Mouse (Mus musculus): ENCODE data around the gene Pcbd2. TPM values are rescaled to one million over a fixed set of nuclear protein-coding genes. Genes with fewer than 3 reads are reported as not detected.
"Not testable (repeated sequence)": the region's sequence is repeated elsewhere in the genome, so short reads cannot be mapped to it uniquely, and the experiment has no call there.

Gene Pcbd2
- 22.1 and 30.1 TPM in 2 replicates for polyA plus RNA-seq (2012; rRNA removed)

DNA sequence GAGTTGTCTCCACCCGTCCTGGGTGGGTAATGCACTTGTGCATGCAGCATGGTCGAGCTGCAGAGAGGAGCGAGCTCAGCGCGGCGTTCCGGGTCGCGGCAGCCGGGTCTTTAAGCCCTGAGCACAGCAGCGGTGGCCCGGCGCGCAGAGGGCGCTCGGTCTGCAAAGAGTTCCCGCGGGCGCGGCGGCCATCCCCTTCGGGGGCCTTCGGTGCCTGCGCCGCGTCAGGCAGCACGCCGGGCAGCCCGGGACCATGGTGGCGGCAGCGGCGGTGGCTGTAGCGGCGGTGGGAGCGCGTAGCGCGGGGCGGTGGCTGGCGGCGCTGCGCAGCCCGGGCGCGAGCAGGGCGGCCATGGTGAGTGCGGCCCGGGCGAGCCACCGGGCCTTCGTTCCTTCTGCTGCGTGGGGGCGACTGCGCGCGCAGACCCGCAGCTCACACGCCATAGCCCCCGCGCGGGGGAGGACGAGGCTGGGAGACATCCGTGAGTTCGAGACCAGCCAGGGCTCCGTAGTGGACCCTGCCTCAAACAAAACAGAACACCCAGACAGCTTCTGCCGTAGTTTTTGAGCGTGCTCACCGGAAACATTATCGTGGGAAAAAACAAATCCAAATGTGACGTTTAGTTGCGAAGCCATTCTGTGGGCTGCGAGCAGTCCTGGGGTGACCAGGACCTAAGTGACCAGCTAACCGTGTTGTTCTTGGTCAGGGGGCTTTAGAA lies at the start of gene Pcbd2:
Gene Pcbd2 (plus strand): TSS at position 249 of the 719 bp plus-strand sequence.
- no peak for DNase-seq (ENCODE audit: low read depth)

GRCm38 (mm10) chr13:55682201-55682600 lies 45.0 kb upstream of the Pcbd2 start:
- DNase-seq (ENCODE audit: low read depth), result no peak

- DNase-seq (ENCODE audit: low read depth), result no peak
These were observed 43.6 kb upstream of the Pcbd2 start for GRCm38 (mm10) chr13:55683581-55683980.

- DNase-seq (ENCODE audit: low read depth), result no peak
These were observed 41.0 kb upstream of the Pcbd2 start for GRCm38 (mm10) chr13:55686107-55686633.

DNA sequence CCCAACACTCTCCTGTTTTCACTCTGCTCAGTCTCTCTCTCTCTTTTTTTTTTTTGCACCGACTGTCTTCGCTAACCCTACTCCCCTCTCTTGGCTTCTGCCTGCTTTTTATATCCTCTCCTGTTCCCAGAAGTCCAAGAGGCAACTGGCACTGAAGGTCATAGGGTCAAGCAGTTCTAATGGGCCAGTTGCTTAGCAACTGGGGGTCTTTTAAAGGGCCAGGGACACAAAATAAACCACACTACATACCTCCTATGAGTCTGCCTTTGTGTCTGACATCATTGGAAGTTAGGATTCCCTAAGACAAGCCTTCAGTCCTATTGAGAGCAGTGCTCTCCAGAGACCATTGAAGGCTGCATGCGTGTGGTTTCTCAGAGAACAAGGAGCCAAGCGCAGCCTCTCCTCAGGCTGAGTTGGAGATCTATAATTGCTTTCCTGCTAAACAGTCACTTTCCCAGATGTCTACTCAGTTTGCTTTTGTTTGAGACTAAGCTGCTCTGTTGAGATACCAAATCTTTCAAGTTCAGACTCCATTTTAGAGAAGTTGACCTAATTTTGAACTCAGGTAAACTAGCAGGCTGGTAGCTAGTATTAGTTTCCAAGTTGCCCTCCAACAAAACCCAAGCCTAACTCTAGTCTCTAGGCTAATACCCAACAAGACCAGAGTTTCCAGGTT lies 39.1 kb upstream of the Pcbd2 start:
- no peak for DNase-seq (ENCODE audit: low read depth)

GRCm38 (mm10) chr13:55692535-55693242 lies 34.5 kb upstream of the Pcbd2 start, which contains the start of gene B230219D22Rik:
TSS of gene B230219D22Rik (plus strand) at chr13:55693124.
- peak; percentile 23 for DNase-seq (ENCODE audit: low read depth)

GRCm38 (mm10) chr13:55693243-55693721 lies 33.9 kb upstream of the Pcbd2 start:
- no peak for DNase-seq (ENCODE audit: low read depth)

- DNase-seq (ENCODE audit: low read depth), result peak; percentile 30
These were observed 33.1 kb upstream of the Pcbd2 start for GRCm38 (mm10) chr13:55694110-55694509.

- DNase-seq (ENCODE audit: low read depth), result not testable (repeated sequence)
These were observed 31.2 kb upstream of the Pcbd2 start for GRCm38 (mm10) chr13:55695989-55696388.

DNA sequence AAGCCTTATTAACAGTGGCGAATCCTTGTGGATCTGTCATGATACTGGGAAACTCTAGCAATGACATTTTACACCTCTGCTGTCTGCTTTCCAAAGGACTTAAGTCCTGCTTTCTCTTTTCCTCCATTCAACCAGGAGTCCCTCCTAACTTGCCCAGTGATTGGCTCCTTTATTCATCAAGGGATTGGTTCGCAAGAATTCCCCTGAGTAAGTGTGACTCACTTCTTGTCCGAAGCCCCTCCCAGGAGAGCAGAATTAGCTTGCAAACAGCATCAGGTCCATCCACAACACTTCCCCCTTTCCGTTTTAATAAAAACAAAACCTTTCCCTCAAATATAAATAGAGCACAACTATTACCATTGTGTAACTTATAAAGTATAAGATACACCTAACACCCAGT lies 22.9 kb upstream of the Pcbd2 start:
- no peak for DNase-seq (ENCODE audit: low read depth)

DNA sequence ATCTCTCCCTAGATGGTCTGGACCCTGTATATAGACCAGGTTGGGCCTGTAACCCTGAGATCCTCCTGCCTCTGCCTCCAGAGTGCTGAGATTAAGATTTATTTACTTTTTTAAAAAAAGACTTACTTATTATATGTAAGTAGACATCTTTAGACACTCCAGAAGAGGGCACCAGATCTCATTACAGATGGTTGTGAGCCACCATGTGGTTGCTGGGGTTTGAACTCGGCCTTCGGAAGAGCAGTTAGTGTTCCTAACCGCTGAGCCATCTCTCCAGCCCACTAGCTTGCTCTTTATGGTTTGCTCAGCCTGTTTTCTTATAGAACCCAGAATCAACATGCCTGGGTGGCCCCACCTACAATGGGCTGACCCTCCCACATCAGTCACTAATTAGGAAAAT lies 14.3 kb upstream of the Pcbd2 start:
- DNase-seq (ENCODE audit: low read depth), result no peak

GRCm38 (mm10) chr13:55714501-55715166 lies 12.5 kb upstream of the Pcbd2 start, which contains the start of gene Txndc15:
TSS of gene Txndc15 (plus strand) at chr13:55714650.
- no peak for DNase-seq (ENCODE audit: low read depth)

DNA sequence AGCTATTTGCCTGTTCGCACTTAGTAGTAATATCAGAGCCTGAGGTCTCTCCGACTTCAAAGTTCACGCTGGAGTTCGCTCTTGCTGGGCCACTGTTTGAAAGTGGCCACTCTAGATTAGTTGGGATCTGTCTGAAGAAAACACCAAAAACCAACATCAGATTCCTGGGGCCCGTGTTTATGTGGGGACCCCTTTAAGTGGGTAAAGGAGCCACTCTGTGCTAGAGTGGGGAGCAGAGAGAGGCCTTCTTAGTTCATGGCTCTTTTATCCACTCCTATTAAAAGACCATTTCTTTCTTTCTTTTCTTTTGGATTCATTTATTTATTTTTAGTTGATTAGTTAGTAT lies 12.0 kb upstream of the Pcbd2 start:
- DNase-seq (ENCODE audit: low read depth), result no peak

DNA sequence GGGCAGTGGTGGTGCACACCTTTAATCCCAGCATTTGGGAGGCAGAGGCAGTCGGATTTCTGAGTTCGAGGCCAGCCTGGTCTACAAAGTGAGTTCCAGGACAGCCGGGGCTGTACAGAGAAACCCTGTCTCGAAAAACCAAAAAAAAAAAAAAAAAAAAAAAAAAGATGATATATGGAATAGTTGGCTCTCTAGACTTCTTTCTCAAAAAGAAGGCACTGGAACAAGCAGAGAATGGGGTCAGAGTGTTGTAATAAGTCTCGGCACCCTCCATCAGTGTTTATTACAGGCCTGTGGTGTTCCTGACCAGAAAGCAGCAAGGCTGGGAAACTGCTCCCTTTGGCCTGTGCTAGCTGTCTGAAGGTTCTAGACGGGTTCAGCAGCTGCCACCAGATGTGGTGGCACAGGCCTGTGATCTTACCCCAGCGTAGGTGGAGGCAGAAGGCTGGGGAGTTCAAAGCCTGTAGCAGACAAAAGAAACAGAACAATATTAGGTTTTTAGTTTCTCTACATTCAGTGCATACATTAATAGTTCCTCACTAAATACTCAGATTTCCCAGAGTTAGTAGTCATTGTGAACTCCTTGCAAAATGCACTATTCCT lies 11.2 kb upstream of the Pcbd2 start:
- no peak for DNase-seq (ENCODE audit: low read depth)

- DNase-seq (ENCODE audit: low read depth), result no peak
These were observed 5.7 kb upstream of the Pcbd2 start for GRCm38 (mm10) chr13:55721516-55721915.

GRCm38 (mm10) chr13:55721995-55722394 lies 5.2 kb upstream of the Pcbd2 start:
- DNase-seq (ENCODE audit: low read depth), result no peak

GRCm38 (mm10) chr13:55726598-55727119 lies 509 bp upstream of the Pcbd2 start:
- DNase-seq (ENCODE audit: low read depth), result no peak

DNA sequence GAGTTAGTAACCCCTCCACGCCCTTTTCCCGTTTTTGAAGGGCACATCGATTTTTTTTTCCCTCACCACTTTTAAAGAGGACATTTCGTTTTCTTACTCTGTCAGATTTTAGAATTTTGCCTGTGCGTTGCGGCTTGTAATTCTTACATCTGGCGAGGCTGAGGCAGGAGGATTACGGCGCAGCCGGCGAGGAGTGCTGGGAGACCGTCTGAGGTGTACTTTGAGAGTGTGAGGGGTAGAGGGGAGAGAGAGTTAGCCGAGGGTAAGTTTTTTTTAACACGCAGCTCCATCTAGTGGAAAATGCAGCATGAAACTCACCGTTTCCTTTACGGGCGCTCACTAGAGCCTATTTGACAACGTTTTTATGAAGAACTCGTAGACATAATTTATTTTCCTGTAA lies 671 bp downstream of the Pcbd2 start:
- DNase-seq (ENCODE audit: low read depth), result no peak

- no peak for DNase-seq (ENCODE audit: low read depth)
These were observed 3.5 kb downstream of the Pcbd2 start for GRCm38 (mm10) chr13:55730716-55731115.

GRCm38 (mm10) chr13:55732121-55732520 lies 5.0 kb downstream of the Pcbd2 start:
- DNase-seq (ENCODE audit: low read depth), result no peak

Data from gonadal fat pad, adult 2 months (tissue).